12 mouse cellular contexts compared by ENCODE assay signal in the genomic region with DNA sequence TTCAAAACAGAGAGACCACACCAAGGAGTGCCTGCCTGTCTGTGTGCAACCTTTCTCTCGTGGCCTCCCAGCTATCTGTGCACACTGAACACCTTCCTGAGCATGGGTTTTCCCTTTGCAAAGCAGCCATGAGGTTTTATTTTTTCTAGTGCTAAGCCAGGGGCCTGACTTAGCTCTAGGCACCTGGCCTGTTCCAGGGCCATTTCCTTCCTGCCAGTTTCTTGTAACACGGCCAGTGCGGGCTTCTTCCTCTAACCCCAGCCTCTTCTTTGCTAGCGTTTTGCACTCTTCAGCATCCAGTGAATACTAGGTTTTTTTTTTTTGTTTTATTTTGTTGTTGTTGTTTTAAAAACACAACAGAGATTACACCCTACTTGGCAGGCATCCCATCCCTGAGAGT.
"Had no signal": no experiment of that assay in that cellular context is flagged by ENCODE, and none has a peak within 500 bp of the region (broad histone marks: within the 10 kb centered on the region; RNA-seq: fewer than 3 reads in every experiment).

No protein-coding gene starts in this region.

- H3K4me2 ChIP-seq: limb, embryonic 13.5 days; neural tube, embryonic 12.5 days had no signal

- H3K4me1 ChIP-seq: limb, embryonic 13.5 days; neural tube, embryonic 12.5 days had no signal

- H3K27ac ChIP-seq: kidney, postnatal 0 days; limb, embryonic 13.5 days; liver, embryonic 14.5 days; midbrain, embryonic 10.5 days; neural tube, embryonic 12.5 days had no signal

- H3K9me3 ChIP-seq: limb, embryonic 13.5 days; midbrain, embryonic 10.5 days; neural tube, embryonic 12.5 days had no signal

- H3K4me3 ChIP-seq: limb, embryonic 13.5 days; midbrain, embryonic 10.5 days; neural tube, embryonic 12.5 days had no signal

- H3K9ac ChIP-seq: limb, embryonic 13.5 days; liver, embryonic 14.5 days; neural tube, embryonic 12.5 days had no signal

- DNase-seq: kidney, adult 11 months; kidney, adult 9 months; kidney, postnatal 36 days; layer of hippocampus, adult 9-11 months; left cerebral cortex, postnatal 4 days; lung, adult 18-20 months; midbrain, embryonic 14.5 days had no signal

- H3K36me3 ChIP-seq: limb, embryonic 13.5 days; midbrain, embryonic 10.5 days had no signal
